Mouse (Mus musculus) spleen, embryonic (tissue): ENCODE data around the gene Olfr186.
"Not testable (repeated sequence)": the region's sequence is repeated elsewhere in the genome, so short reads cannot be mapped to it uniquely, and the experiment has no call there.

Experiments used
- CTCF ChIA-PET: fragments of 350-600 bp; sonication (Branson Sonifier 250); formaldehyde crosslinking; loops from one replicate; lab custom pipeline; 2022; lab: Charles Lee

Olfr186 gene

DNA sequence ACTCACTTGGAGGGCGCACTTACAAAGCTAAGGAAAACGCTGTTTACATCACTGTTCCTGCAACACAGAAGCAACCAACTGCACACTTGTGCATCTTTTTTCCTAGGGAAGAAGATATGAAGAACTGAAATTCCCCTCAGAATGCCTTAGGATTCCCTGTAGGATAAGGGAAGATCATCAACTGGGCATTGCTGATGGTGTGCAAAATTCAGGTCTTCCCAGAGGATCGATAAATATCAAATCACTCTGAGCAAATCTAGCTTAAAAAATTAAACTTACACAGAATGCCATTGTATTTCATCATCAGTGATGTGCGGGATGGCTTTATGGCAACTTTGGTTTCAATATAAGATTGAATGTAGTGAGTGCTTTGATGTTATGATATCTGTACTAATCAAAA, at the start of gene Olfr186:
Olfr186 (minus strand) TSS at position 101 of the 400 bp plus-strand sequence.
- CTCF ChIA-PET, result no interaction called here

DNA sequence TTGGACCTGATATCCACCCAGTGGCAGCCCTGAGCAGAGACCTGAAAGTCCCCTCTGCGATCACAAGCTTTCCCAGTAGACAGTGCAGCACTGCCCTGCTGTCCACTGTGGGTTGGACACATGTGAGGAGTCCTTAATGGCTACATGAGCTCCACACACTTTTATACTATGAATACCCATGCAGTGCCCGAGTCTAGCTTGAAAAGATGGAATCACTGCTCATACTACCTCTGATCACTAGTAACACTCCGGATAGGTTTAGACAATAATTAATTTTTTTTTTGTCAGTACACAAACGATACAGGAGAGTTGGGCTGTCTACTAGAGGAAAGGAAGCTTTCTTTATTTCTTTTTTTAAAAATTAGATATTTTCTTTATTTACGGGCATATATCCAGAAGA, 47.8 kb upstream of the Olfr186 start, which contains the start of gene Olfr190:
Olfr190 (minus strand) TSS at position 101 of the 400 bp plus-strand sequence.
- CTCF ChIA-PET, result no interaction called here

DNA sequence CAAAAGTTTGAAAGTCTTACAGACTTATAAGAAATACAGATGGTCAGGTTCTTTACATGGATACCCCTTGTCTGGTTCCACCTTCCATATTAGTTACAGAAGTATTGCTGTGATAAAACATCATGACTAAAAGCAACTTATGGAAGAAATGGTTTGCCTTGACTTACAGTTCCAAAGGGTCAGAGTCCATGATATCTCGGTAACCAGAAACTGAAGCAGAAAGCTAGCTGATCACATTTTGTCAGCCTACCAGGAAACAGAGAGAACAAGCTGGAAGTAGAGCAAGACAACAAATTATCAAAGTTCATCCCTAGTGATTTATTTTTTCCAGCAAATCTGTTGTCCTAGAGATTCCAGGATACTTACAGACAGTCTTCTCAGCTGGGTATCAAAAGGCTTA, 43.4 kb upstream of the Olfr186 start:
- CTCF ChIA-PET, result no interaction called here

DNA sequence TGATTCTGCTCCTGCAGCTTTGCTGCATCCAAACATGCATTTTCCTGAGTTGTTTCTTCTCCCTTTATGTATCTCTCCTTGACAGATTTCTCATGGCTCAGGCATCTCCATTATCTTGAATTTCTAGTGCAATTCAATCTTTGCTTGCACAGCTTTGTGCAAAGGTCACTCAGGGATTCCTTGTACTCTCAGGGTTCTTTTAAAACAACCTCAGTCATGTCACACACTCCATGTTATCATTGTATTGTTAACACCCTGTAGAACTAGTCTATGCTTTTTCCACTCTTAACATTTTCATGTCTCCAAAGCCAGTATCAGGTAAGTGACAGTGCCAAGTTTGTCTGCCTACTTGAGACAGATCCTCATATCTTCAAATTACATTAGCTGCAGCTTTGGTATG, 41.7 kb upstream of the Olfr186 start:
- CTCF ChIA-PET, result no interaction called here

DNA sequence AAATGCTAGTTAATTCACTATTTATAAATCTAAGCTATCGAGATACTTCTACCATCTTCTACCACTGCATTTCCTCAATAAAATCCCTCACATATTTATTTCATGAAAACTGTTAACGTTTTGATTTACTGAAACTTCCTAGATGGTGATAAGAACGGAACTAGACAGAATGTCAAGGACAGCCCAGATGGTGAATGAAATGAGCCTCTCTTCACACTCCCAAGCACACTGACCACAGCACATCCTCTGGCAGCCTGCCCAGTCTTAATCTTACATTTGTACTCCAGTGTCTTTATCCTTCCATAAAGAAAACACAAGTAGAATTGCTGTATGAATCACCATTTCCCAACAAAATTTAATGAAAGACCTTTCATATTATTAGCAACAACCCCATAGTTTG, 32.3 kb upstream of the Olfr186 start:
- CTCF ChIA-PET, result not testable (repeated sequence)

DNA sequence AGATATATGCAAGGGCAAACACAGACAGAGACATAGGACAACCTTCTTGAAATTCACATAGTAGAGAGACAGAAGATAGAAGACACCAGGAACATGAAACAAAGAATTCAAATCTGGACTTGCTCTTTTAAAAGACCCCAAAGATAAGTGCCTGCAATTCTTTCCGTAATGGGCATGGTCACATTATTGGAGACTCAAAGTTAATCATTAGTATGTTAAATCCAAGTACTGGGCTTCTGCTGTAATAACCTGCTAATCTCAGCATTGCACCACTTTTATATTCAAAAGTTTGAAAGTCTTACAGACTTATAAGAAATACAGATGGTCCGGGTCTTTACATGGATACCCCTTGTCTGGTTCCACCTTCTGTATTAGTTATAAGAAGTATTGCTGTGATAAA, 19.2 kb upstream of the Olfr186 start:
- CTCF ChIA-PET, result not testable (repeated sequence)

DNA sequence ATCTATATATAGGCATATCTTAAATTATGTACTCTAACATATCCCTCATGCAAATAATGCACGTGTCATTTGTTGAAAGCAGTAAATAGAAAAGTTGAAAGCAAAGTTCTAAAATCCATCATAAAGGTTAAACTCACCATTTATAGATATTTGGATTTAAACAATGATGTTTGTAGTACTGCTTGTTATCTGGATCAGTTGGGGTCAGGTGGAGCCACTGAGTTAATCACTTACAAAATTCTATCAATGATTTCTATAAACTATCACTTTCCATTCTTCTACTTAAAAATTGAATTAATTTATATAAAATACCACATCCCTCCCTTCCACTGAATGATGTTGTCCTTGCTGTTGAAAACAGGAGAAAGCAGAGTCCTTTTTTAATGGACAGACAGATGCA, 18.8 kb upstream of the Olfr186 start:
- CTCF ChIA-PET, result no interaction called here

DNA sequence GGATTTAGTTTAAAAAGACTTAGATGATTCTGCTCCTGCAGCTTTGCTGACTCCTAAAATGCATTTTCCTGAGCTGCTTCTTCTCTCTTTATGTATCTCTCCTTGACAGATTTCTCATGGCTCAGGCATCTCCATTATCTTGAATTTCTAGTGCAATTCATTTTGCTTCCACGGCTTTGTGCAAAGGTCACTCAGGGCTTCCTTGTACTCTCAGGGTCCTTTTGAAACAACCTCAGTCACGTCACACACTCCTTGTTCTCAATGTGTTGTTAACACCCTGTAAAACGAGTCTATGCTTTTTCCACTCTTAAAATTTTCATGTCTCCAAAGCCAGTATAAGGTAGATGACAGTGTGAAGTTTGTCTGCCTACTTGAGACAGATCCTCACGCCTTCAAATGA, 17.5 kb upstream of the Olfr186 start:
- CTCF ChIA-PET, result no interaction called here

DNA sequence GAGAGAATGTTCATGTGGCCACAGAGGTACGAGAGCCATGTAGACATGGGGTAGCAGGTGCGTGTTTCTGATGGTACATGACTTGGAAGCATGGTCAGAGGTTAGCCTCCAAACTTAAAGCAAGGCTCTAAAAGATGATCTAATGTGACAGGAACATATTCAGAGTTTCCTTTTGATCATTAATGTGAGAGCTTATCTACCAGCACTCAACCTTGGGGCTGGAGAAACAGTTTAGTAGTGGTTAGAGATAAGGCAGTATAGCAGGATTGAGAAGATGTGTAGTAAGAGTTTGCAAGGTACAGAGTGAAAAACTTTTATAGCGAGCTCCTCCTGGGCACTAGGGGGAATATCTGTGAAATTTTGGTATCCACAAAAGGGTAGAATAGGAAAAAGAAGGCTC, 15.7 kb upstream of the Olfr186 start:
- CTCF ChIA-PET, result no interaction called here

DNA sequence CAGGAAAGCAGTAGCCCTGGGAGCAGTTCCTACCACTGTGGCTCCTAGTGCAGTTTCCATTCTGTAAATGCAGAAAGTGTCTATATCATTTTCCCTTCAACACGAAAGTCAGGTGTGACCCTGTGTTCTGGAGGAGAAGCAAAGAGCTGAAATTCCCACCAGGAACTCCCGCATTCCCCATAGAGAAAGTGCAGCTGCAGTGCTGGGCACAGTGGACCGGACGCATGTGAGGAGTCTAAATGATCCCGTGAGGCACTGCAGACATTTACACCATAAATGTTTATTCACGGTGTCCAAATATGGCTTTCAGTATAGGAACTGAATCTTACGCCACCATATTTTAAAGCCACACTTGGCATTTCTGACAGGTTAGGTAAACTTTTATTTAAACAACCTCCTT, 9.6 kb upstream of the Olfr186 start, which contains the start of gene Olfr187:
Olfr187 (minus strand) TSS at position 58 of the 400 bp plus-strand sequence.
- CTCF ChIA-PET, result no interaction called here

DNA sequence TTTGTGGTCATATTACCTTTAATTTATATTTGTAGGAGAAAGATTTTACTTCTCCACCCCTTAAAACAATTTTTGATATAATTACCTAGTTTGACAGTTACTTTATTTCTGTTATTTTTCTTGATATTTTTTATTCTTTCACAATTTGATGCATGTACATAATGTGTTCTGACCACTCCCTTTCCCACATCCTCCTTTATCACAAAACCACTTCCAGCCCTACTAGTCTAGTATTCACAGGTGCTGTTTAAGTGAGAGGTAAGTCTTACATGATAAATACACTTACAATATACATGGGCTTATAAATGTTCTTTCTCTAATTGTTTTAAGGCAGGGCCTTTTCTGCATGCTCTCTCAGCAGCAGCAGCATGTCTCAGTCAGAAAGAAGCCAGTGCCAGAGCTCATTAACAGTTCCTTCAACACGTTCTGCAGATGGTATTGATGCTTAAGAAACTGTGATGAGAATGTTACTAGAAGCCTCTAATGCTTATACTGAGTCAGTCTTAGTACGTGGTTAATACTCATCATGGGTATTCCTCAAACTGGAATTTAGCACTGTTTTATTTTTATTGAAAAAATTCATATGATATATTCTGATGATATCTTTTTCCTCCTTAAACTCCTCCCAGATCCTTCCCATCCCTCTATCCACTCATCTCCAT, 16.6 kb downstream of the Olfr186 start:
- CTCF ChIA-PET, result no interaction called here

DNA sequence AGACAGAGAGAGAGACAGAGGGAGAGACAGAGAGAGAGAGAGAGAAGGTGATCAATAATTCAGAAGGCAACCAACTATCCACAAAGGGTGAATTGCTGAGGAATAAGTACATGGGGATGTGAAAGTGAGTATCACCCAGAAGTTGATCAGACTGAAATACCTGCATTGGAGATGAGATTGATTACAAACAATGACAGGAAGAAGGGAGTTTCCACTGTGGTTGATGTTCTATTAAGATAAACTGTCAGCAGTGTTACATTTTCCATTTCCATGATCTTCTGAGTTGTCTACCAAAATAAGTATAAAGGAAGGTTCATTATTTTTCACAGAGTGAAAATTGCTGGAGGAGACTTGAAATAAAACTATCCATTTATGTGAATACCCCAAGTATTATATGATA, 22.9 kb downstream of the Olfr186 start:
- CTCF ChIA-PET, result no interaction called here

DNA sequence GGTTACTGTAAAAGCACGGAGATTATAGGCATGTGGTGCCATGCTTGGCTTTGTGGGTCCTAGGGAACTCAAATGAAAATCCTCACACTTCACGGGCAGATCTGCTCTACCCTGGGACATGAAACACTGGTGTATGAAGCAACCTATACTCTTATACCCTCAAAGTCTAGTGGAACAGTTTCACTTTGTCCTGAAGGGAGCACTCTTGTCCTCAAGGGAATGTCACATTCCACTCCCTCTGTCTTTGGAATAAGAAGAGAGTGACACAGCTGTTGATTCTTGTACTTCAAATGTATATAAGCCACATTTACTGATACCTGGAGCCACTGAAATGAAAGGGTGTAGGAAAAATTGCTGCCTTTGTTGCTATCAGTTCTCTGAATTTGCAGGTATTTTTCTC, 35.0 kb downstream of the Olfr186 start, which contains the start of gene Olfr183:
Olfr183 (plus strand) TSS at position 301 of the 400 bp plus-strand sequence.
- CTCF ChIA-PET, result no interaction called here
